Mouse (Mus musculus): ENCODE data around the gene Prr14l. TPM values are rescaled to one million over a fixed set of nuclear protein-coding genes. Genes with fewer than 3 reads are reported as not detected.

Gene Prr14l
- polyA plus RNA-seq, 2 experiments = 13.9 to 14.9 TPM

DNA sequence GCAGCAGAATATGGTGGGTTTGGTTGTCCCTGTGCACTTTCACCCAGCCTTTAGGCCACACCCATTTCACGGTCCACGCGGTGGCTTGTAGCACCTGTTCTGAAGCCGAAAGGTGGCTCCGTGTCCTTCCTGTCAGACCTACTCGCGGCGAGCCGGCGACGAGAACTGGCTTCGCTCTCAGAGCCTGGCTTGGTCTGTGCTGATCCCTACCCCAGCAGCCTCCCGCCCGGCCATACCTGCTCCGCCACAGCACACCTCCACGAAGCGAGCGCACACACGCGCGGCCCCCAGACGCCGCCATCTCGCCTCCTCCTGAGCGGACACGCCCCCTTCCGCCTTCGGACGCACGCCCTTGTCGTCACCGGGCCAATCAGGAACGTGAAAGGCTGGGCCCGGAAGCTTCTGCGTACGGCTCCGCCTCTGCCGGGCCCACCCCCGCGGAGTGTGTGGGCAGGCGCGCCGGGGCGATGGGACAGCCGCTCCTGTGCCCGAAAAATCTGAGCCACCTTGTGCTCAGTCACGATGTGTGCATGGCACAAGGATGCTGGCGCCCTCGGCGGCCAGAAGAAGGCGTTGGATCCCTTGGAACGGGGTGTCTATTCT, 68.6 kb downstream of the Prr14l start, which contains the start of gene Pisd:
Gene Pisd, minus strand, starts transcription at position 334 of the 603 bp plus-strand sequence.
- Histone ChIP-seq H3K9ac (ENCODE audit: low read depth, low read length, severe bottlenecking) (peak within 1 kb of the TSS; percentile 60), H3K4me2 (replicated peaks; ENCODE audit: low read depth, low read length, severe bottlenecking) (peak within 1 kb of the TSS; percentile 80), H3K27me3 (ENCODE audit: control insufficient read depth, insufficient read depth, low read length) (no peaks in the 10 kb centered on the region), H3K4me1 (ENCODE audit: control insufficient read depth, insufficient read depth, low read length) (peaks cover 5% of the 10 kb centered on the region; the same call in 1 of the 2 replicates), H3K36me3 (ENCODE audit: control insufficient read depth, insufficient read depth, low read length) (peaks cover 12% of the 10 kb centered on the region), H3K9me3 (ENCODE audit: control insufficient read depth, low read length) (no peaks in the 10 kb centered on the region), H3K4me3 (replicated peaks; ENCODE audit: low read length) (peak within 1 kb of the TSS; percentile 84), H3K27ac (replicated peaks; ENCODE audit: low read depth, low read length) (no peak within 1 kb of the TSS)
- DNase-seq (ENCODE audit: low spot score) = peak; percentile 89
- 0% methylated on average over 52 of the region's 52 CpGs for WGBS
- TF ChIP-seq POLR2A (IDR thresholded peaks at IDR 0.05; ENCODE audit: borderline replicate concordance, extremely low read depth, insufficient read depth, insufficient read length) = peak; percentile 81
- peak; percentile 99 for ATAC-seq (ENCODE audit: low FRiP score, low read depth)

DNA sequence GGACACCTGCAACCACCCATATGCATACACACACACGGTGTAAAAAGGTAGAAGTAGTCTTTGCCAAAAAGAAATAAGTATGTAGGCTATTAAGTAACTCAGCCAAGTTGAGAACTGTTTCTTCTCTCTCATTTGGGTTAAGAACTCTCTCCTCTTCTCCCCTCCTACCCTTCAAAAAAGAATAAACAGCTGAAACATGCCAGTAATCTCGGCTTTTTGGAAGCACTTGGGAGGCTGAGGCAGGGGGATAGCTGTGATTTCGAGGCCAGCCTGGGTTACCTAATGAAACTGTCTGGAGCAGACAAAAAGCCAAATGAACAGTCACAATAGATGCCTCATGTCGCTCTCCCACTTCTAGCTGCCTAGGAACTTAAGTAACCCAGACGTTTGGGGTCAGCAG, 69.3 kb downstream of the Prr14l start:
- no peaks in the 10 kb centered on the region for H3K27me3 ChIP-seq (ENCODE audit: control insufficient read depth, insufficient read depth, low read length)
- H3K27ac ChIP-seq (replicated peaks; ENCODE audit: low read depth, low read length) = no peak overlapping the region
- peak overlapping the region; percentile 60 for H3K9ac ChIP-seq (ENCODE audit: low read depth, low read length, severe bottlenecking)
- no peak for DNase-seq (ENCODE audit: low spot score)
- H3K4me2 ChIP-seq (replicated peaks; ENCODE audit: low read depth, low read length, severe bottlenecking) = peak overlapping the region; percentile 80
- peaks cover 12% of the 10 kb centered on the region for H3K36me3 ChIP-seq (ENCODE audit: control insufficient read depth, insufficient read depth, low read length)
- 24% methylated on average over 5 of the region's 5 CpGs for whole genome bisulfite sequencing
- H3K4me3 ChIP-seq (replicated peaks; ENCODE audit: low read length) = peak overlapping the region; percentile 84
- no peak for ATAC-seq (ENCODE audit: low FRiP score, low read depth)
- H3K9me3 ChIP-seq (ENCODE audit: control insufficient read depth, low read length) = no peaks in the 10 kb centered on the region
- peaks cover 5% of the 10 kb centered on the region; the same call in 1 of the 2 replicates for H3K4me1 ChIP-seq (ENCODE audit: control insufficient read depth, insufficient read depth, low read length)
- TF ChIP-seq POLR2A (IDR thresholded peaks at IDR 0.05; ENCODE audit: borderline replicate concordance, extremely low read depth, insufficient read depth, insufficient read length) = no peak

GRCm38 (mm10) chr5:32781596-32781995, 72.5 kb downstream of the Prr14l start:
- TF ChIP-seq POLR2A (IDR thresholded peaks at IDR 0.05; ENCODE audit: borderline replicate concordance, extremely low read depth, insufficient read depth, insufficient read length) = no peak

DNA sequence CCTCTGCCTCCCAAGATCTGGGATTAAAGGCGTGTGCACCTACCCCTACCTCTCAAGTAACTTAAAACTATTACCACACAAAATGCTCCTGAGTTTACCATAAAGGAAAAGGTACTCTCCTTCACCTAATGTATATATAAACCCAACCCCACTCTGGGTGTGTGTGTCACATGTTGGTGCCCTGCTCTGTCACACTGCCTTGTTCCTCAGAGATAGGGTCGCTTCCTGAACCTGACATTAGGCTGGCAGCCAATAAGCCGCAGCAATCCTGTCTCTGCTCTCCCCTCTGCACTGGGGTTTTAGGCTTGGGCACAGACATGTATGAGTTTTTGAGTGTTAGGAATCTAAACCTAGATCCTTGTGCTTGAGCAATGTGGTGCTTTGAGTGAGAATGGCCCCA, 75.9 kb downstream of the Prr14l start:
- whole genome bisulfite sequencing = 86% methylated on average over 3 of the region's 3 CpGs
- H3K36me3 ChIP-seq (ENCODE audit: control insufficient read depth, insufficient read depth, low read length) = peaks cover 15% of the 10 kb centered on the region
- H3K4me1 ChIP-seq (ENCODE audit: control insufficient read depth, insufficient read depth, low read length) = no peaks in the 10 kb centered on the region
- no peak overlapping the region for H3K4me3 ChIP-seq (replicated peaks; ENCODE audit: low read length)
- ATAC-seq (ENCODE audit: low FRiP score, low read depth) (no peak), DNase-seq (ENCODE audit: low spot score) (no peak)
- H3K4me2 ChIP-seq (replicated peaks; ENCODE audit: low read depth, low read length, severe bottlenecking) = no peak overlapping the region
- H3K9ac ChIP-seq (ENCODE audit: low read depth, low read length, severe bottlenecking) = no peak overlapping the region
- no peak for TF ChIP-seq POLR2A (IDR thresholded peaks at IDR 0.05; ENCODE audit: borderline replicate concordance, extremely low read depth, insufficient read depth, insufficient read length)
- no peaks in the 10 kb centered on the region for H3K9me3 ChIP-seq (ENCODE audit: control insufficient read depth, low read length)
- no peaks in the 10 kb centered on the region for H3K27me3 ChIP-seq (ENCODE audit: control insufficient read depth, insufficient read depth, low read length)
- H3K27ac ChIP-seq (replicated peaks; ENCODE audit: low read depth, low read length) = no peak overlapping the region

More at GRCm38 (mm10) chr5:32781596-32781995, 72.5 kb downstream of the Prr14l start:
- H3K9me3 ChIP-seq (ENCODE audit: control insufficient read depth, low read length) = no peaks in the 10 kb centered on the region
- no peak overlapping the region for H3K4me3 ChIP-seq (replicated peaks; ENCODE audit: low read length)
- no peak overlapping the region for H3K27ac ChIP-seq (replicated peaks; ENCODE audit: low read depth, low read length)
- H3K4me2 ChIP-seq (replicated peaks; ENCODE audit: low read depth, low read length, severe bottlenecking) = no peak overlapping the region
- H3K4me1 ChIP-seq (ENCODE audit: control insufficient read depth, insufficient read depth, low read length) = peaks cover 5% of the 10 kb centered on the region; the same call in 1 of the 2 replicates
- H3K9ac ChIP-seq (ENCODE audit: low read depth, low read length, severe bottlenecking) = no peak overlapping the region
- DNase-seq (ENCODE audit: low spot score) = no peak
- 0 out of 2 replicates have a peak, but pooled peaks cover 4% of the 10 kb centered on the region for H3K36me3 ChIP-seq (ENCODE audit: control insufficient read depth, insufficient read depth, low read length)
- 96% methylated on average over 5 of the region's 5 CpGs for whole genome bisulfite sequencing
- H3K27me3 ChIP-seq (ENCODE audit: control insufficient read depth, insufficient read depth, low read length) = no peaks in the 10 kb centered on the region
- no peak for ATAC-seq (ENCODE audit: low FRiP score, low read depth)

DNA sequence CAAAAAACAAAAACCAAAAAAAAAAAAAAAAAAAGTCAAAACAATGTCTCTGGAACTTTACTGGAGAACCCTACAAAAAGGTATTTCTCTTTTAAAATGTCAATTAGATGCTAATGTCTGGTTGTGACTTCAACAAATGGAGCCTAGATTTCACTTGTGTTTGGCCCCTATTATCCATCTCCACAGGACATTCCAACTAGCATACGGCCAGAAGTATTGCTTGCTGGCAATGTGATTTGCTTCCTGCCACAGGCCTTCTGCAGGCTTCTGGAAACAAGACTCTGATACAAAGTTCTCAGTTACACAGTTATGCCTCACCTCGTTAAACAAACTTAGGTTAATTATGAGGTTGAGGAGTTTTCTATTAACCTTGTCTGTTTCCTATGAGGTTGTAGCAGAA, 81.7 kb downstream of the Prr14l start:
- Histone ChIP-seq H3K4me1 (ENCODE audit: control insufficient read depth, insufficient read depth, low read length) (no peaks in the 10 kb centered on the region), H3K27me3 (ENCODE audit: control insufficient read depth, insufficient read depth, low read length) (no peaks in the 10 kb centered on the region), H3K9ac (ENCODE audit: low read depth, low read length, severe bottlenecking) (no peak overlapping the region), H3K27ac (replicated peaks; ENCODE audit: low read depth, low read length) (no peak overlapping the region), H3K4me2 (replicated peaks; ENCODE audit: low read depth, low read length, severe bottlenecking) (no peak overlapping the region), H3K9me3 (ENCODE audit: control insufficient read depth, low read length) (no peaks in the 10 kb centered on the region), H3K36me3 (ENCODE audit: control insufficient read depth, insufficient read depth, low read length) (peaks cover 22% of the 10 kb centered on the region), H3K4me3 (replicated peaks; ENCODE audit: low read length) (no peak overlapping the region)
- no peak for DNase-seq (ENCODE audit: low spot score)
- no peak for TF ChIP-seq POLR2A (IDR thresholded peaks at IDR 0.05; ENCODE audit: borderline replicate concordance, extremely low read depth, insufficient read depth, insufficient read length)
- ATAC-seq (ENCODE audit: low FRiP score, low read depth) = no peak
- WGBS = 58% methylated on average over 2 of the region's 2 CpGs
